Mouse (Mus musculus) WW6 (cell line): ENCODE measurements at regions not wholly inside any gene's neighbourhood (a gene's known extent, or its start where the extent isn't known, plus 50 kb on each side); places are given as distances from the start of the nearest gene placed in this dataset.

Source experiments
- DNase-seq: peaks from one replicate; pipeline ENCODE4 v3.0.0-alpha.2; 2013; ENCODE audit warnings: low read depth, low spot score

DNA sequence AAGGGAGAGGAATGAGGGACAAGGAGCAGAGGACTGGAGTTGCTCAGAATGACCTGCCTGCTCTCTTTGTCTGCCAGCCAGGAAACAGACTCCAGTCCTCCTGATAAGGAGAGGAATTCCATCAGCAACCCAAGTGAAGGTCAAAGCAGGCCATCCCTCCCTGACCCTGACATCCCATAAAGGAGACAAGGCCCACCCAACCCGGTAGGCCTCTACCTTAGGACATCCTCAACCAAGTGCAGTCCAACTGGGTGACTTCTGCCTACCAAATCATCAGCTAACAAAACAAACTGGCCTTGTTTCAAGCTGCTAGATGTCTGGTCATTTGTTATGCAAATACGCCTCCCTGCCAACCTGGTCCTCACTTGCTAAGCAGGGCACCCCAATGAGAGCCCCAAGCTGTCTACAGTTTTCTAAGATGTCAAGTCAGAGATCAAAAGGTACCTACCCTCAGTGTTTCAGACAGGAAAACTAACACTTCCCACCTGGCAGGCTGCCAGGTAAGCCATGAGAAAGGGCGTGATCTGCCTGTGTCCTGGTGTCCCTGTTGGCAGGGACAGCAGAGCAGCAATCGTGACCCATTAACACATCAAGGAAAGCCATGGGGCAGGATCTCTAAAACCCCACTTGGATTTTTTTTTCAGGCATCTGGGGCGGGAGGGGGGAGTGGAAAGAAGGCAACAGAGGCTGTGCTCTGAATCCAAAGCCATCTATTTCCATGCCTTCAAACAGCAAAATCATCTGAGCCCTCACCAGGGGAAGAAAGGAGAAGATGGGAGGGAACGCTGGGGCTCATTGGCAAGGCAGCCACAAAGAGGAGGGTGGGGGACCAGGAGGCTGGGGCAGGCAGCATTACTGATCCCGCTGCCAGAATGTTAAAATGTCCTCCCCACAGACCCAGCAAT lies 227.6 kb upstream of the Cdh5 start:
- peak; percentile 36 for DNase-seq

- no peak for DNase-seq
Observed at GRCm38 (mm10) chr8:103874506-103874905, 226.9 kb upstream of the Cdh5 start.

DNA sequence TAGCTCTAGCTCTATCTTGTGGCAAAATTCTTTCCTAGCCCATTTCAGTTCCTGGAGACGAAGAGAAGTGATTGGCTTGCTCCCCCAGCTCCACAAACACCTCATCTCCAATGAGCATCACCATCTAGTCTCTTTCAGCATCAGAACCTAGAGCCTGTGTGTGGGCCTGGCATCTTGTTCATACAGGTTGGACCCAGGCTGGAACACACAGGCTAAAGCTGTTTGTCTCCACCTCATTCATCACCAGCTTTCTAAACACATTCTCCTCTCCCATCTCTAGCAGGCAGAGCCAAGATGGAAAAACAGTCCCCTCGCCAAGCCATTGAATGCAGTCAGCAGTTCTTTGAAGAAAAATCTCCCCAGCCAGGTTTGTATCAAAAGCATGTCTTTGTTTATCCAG lies 221.9 kb upstream of the Cdh5 start:
- no peak for DNase-seq

GRCm38 (mm10) chr8:103880431-103881145 lies 220.8 kb upstream of the Cdh5 start:
- no peak for DNase-seq

DNA sequence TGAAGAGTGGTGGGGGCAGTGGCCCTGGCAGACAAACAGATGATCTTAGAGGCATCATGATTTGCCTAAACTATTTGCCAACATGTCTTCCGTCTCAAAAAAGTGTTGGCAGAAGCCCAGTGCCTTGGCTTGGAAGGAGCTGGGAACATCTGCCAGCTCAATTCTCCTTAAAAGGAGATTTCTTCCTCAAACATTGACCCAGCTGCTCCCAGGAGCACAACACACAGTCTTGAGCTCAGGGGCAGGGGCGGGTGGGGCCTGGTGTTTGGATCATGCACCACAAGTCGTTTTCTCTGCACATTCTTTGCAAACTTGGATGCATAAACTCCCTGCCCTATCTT lies 220.3 kb upstream of the Cdh5 start:
- DNase-seq, result no peak

GRCm38 (mm10) chr8:103884873-103885780 lies 216.3 kb upstream of the Cdh5 start:
- DNase-seq, result no peak

GRCm38 (mm10) chr8:103894589-103894988 lies 206.8 kb upstream of the Cdh5 start:
- DNase-seq, result no peak

GRCm38 (mm10) chr8:103895132-103895531 lies 206.3 kb upstream of the Cdh5 start:
- DNase-seq, result no peak

DNA sequence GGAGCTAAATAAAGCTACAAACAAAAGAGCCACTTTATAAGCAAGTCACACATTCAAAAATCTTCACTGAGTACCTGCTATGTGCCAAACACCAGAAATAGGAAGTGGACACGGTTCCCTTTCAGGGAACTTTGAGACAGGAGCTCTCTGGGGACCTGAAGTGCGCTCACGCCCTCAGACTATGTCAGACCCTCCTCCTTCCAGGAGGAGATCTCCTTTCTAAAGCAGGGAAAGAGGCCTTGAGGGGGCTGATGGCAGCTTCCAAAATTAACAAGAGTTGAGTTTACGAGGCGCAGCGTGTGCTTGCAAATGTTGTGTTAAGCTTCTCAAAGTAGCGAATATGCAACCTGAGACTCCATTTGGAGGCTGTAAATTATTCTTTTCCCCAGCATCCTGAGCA lies 204.0 kb upstream of the Cdh5 start:
- DNase-seq, result no peak

GRCm38 (mm10) chr8:103902516-103902915 lies 198.9 kb upstream of the Cdh5 start:
- no peak for DNase-seq

DNA sequence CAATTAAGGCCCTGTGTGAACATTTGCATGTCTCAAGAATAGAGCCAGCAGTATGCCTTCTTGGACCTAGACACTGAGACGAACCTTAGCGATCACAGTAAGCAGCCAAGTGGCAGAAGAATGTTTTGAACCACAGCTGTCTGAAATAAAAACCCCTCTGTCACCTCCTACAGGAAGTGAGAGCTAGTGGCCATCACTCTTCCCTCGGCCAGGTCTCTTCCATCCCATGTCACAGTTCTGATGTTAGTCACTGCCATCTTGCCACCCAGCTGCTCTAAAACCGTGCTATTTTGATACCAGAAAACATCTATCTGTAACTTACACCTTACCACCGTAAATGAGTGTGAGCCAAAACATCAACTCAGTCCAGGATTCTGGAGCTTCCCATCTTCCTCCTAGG lies 197.8 kb upstream of the Cdh5 start:
- no peak for DNase-seq

- DNase-seq, result no peak
Observed at GRCm38 (mm10) chr8:103907662-103908061, 193.8 kb upstream of the Cdh5 start.

GRCm38 (mm10) chr8:103911287-103912015 lies 190.0 kb upstream of the Cdh5 start:
- DNase-seq, result no peak

- DNase-seq, result no peak
Observed at GRCm38 (mm10) chr8:103912983-103913926, 188.2 kb upstream of the Cdh5 start.

DNA sequence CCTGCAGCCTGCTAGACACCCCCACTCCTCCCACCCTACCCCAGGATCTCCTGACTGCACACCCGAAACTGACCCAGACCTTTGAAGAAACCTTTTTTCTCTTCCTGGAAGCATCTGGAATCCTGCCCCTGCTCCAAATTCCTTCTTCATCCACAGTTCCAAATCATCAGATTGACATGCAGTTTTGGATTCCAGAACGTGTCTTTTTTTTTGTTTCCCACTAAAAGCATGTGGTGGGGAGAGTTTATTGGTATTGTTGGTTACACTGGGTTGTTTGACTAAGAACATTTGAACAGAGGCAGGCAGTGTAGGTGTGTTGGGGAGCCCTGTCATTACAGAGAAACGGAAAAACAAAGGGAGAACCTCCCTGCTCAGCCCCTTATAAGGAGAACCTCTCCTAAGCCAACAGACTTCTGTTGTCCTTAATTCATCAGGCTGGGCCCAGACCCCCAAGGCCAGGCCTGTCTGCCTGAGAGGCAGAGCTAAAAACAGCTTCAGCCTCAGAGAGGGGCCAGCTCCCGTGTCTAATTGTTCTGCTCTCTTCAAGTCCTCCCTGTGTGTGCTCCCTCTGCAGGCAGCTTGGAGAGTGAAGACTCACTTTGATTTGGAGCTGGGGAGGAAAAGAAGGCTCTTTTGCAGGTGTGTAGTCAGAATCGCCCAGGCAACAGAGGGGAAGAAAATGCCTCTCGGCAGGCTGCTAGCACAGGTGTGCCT lies 187.3 kb upstream of the Cdh5 start:
- DNase-seq, result no peak

DNA sequence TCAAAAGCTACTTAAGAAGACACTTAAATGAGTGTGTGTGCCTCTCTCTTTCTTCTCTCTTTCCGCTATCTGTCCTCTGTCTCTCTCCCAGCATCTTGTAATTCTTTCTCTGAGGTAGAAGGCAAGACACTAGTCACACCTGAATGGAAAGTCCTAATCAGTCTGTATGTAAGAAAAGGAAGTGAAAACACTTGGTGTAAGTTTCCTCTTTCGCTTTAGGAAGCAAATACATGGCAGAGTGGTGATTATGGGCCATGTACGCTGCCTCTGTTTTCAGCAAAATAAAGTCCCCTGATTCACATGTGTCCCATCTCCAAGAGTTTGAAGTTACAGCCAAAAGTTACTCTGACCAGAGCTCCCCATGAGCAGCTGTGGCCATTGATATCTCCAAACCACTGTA lies 182.1 kb upstream of the Cdh5 start:
- DNase-seq, result no peak

DNA sequence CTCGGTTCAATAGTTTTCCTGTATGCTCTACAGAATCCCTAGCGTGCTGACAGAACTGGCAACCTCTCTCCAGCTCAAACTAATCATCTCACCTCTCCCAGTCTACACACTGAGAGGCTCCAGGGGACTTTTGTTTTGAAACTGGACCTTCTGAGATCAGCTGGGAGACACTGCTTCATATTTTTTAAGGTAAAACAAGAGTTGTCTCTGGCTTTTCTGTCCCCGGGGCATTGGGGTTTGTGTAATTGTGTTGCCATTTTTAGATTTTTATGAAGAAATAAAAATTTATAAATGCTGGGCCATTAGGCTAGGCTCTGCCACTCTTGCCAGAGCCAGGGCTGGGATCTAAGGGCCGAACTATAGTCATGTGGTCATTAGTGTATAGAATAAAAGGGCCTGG lies 179.8 kb upstream of the Cdh5 start:
- DNase-seq, result no peak

DNA sequence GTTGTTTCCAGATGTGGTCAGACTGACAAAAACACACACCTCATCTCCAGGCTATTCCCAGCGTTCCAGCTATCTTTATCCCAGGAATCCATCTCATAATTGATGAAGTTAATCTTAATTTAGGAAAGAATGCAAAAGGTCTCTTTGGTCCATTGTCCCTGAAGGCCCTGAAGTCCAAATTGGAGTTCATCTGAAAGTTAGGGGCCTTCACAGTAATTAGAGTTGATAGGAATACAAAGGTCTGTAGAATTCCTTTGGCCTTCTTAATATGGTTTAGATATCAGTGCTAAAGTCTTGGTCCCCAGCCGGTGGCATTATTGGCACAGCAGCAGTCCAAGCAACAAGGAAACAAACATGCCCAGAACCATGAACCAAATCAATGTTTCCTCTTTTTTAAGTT lies 178.7 kb upstream of the Cdh5 start:
- DNase-seq, result no peak

DNA sequence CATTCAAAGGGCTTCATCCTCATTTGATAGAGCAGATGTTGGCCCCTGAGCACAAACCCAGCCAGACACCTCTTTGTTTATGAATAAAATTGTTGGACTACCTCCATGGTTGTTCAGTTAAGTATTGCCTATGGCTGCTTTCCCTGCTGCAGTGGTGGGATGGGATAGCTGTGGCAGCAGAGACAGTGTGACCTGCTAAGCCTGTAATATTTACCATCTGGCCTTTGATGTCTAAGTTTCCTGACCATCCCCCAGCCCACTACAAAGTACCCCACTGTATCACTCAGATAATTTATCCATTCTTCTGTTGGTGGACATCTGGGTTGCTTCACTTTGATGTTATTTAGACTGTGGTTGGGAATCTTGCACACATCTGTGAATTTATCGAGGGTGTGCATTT lies 168.7 kb upstream of the Cdh5 start:
- no peak for DNase-seq

DNA sequence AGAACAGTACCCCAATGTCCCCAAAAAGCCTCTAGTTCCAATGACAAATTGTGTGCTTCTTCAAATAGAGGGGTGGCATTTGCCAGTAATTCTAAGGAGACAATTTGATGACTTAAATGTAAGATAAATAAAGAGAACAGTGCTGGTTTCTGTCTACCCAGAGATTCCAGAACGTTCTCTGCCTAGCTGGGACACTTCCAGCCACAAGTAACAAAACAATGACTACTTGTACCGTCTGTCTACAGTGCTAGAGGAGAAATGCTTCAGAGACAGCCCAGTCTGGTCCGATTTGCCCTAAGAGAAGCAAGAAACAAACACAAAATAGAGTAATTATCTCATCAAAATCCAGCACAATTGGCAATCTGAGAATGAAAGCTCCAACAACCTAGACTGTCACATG lies 164.9 kb upstream of the Cdh5 start:
- no peak for DNase-seq
